Mouse (Mus musculus) CH12.LX (cell line): ENCODE measurements around the gene Tiam1. TPM values are rescaled to one million over a fixed set of nuclear protein-coding genes. Genes with fewer than 3 reads are reported as not detected.
A peak's percentile ranks its signal among the peaks of the same experiment; 100 is the strongest.

ENCODE experiments used
- DNase-seq: peaks from one replicate; pipeline ENCODE4 v3.0.0-alpha.2; 2013; ENCODE audit errors: extremely low read depth
- H3K27ac ChIP-seq: 2 replicates; pipeline ENCODE4 v1.5.1; 2012; ENCODE audit warnings: low read depth, mild to moderate bottlenecking, control low read depth, moderate library complexity; ENCODE audit not compliant: insufficient read depth
- H3K27me3 ChIP-seq: replicated peaks from 2 replicates; pipeline ENCODE3; 2012; ENCODE audit warnings: inconsistent platforms
- H3K36me3 ChIP-seq, 2 experiments: replicated peaks in 1 of 2; 2 replicates each; pipeline versions ENCODE3 to v1.6.1; 2012; ENCODE audit warnings: inconsistent platforms in 1 of 2, low read length in 1 of 2, mild to moderate bottlenecking in 1 of 2, mixed read lengths in 1 of 2, moderate library complexity in 1 of 2; ENCODE audit not compliant: control insufficient read depth in 1 of 2, insufficient read depth in 1 of 2
- H3K4me1 ChIP-seq, 2 experiments: 2 replicates each; pipeline ENCODE4 v1.6.1; 2012; ENCODE audit warnings: inconsistent platforms in 1 of 2, moderate library complexity in 1 of 2; ENCODE audit not compliant: insufficient read depth in 2 of 2, control insufficient read depth in 1 of 2
- H3K4me2 ChIP-seq: 2 replicates; pipeline ENCODE4 v1.6.1; 2012; ENCODE audit warnings: low read depth, mild to moderate bottlenecking, control low read depth; ENCODE audit not compliant: poor library complexity, insufficient read depth, severe bottlenecking
- H3K4me3 ChIP-seq, 3 experiments: fragments of 150-350 bp in 1 of 3; sonication (generic) in 1 of 3; replicated peaks in 1 of 3; 2 replicates each; pipeline versions ENCODE3 to v1.5.1; 2011 to 2012; ENCODE audit warnings: low read depth in 2 of 3, low read length in 2 of 3, mild to moderate bottlenecking in 2 of 3, moderate library complexity in 2 of 3, control low read depth in 1 of 3, improper control_type of control experiment in 1 of 3, inconsistent platforms in 1 of 3, mixed read lengths in 1 of 3; ENCODE audit not compliant: poor library complexity in 1 of 3
- H3K79me2 ChIP-seq: replicated peaks from 2 replicates; pipeline ENCODE4 v1.6.1; 2012; ENCODE audit warnings: mild to moderate bottlenecking, moderate library complexity; ENCODE audit not compliant: control insufficient read depth, poor library complexity, insufficient read depth, severe bottlenecking; ENCODE audit errors: extremely low read depth
- H3K9ac ChIP-seq: 2 replicates; pipeline ENCODE4 v1.6.1; 2012; ENCODE audit warnings: low read depth, mild to moderate bottlenecking, control low read depth, moderate library complexity; ENCODE audit not compliant: insufficient read depth
- H3K9me3 ChIP-seq: replicated peaks from 2 replicates; pipeline ENCODE3; 2012; ENCODE audit warnings: low read length, inconsistent platforms, mixed read lengths
- BHLHE40 ChIP-seq: IDR thresholded peaks from 2 replicates; pipeline ENCODE4 v1.6.1; 2011; ENCODE audit warnings: mild to moderate bottlenecking, low read depth, low read length, improper control_type of control experiment
- CTCF ChIP-seq, 2 experiments: IDR thresholded peaks in 1 of 2; conservative IDR thresholded peaks in 1 of 2; 2 replicates each; pipeline ENCODE4 v1.5.1; 2011 to 2012; ENCODE audit warnings: low read depth in 2 of 2, low read length in 2 of 2, improper control_type of control experiment in 1 of 2, inconsistent platforms in 1 of 2, mild to moderate bottlenecking in 1 of 2, moderate library complexity in 1 of 2
- EP300 ChIP-seq: IDR thresholded peaks from 2 replicates; pipeline ENCODE4 v1.6.1; 2011; ENCODE audit warnings: low read length, improper control_type of control experiment
- JUN ChIP-seq: IDR thresholded peaks from 2 replicates; pipeline ENCODE4 v1.6.1; 2011; ENCODE audit warnings: low read depth, mild to moderate bottlenecking, low read length, improper control_type of control experiment, moderate library complexity; ENCODE audit not compliant: insufficient read depth
- KAT2A ChIP-seq: IDR thresholded peaks from 2 replicates; pipeline ENCODE4 v1.6.1; 2012; ENCODE audit warnings: low read length, improper control_type of control experiment, inconsistent platforms; ENCODE audit not compliant: insufficient replicate concordance
- MAZ ChIP-seq: IDR thresholded peaks from 2 replicates; pipeline ENCODE4 v1.6.1; 2012; ENCODE audit warnings: low read depth, mild to moderate bottlenecking, inconsistent platforms, low read length, improper control_type of control experiment, moderate library complexity
- MEF2A ChIP-seq: IDR thresholded peaks from 2 replicates; pipeline ENCODE4 v1.6.1; 2014; ENCODE audit warnings: low read depth, mild to moderate bottlenecking, inconsistent platforms, low read length, improper control_type of control experiment, borderline replicate concordance
- MYC ChIP-seq: IDR thresholded peaks from 2 replicates; pipeline ENCODE4 v1.6.1; 2011; ENCODE audit warnings: low read depth, mild to moderate bottlenecking, improper control_type of control experiment, low read length
- NELFE ChIP-seq: IDR thresholded peaks from 2 replicates; pipeline ENCODE4 v1.6.1; 2011; ENCODE audit warnings: low read depth, low read length, improper control_type of control experiment
- RAD21 ChIP-seq: IDR thresholded peaks from 2 replicates; pipeline ENCODE4 v1.6.1; 2011; ENCODE audit warnings: low read depth, mild to moderate bottlenecking, low read length, improper control_type of control experiment, moderate library complexity
- SMC3 ChIP-seq: IDR thresholded peaks from 2 replicates; pipeline ENCODE4 v1.6.1; 2011; ENCODE audit warnings: low read depth, low read length, improper control_type of control experiment
- USF2 ChIP-seq: conservative IDR thresholded peaks from 2 replicates; pipeline ENCODE4 v1.6.1; 2011; ENCODE audit warnings: low read depth, low read length, improper control_type of control experiment
- ZMIZ1 ChIP-seq: IDR thresholded peaks from 2 replicates; pipeline ENCODE4 v1.6.1; 2012; ENCODE audit warnings: low read depth, mild to moderate bottlenecking, inconsistent platforms, low read length, improper control_type of control experiment
- ZNF384 ChIP-seq: IDR thresholded peaks from 2 replicates; pipeline ENCODE4 v1.6.1; 2012; ENCODE audit warnings: low read depth, low read length, improper control_type of control experiment, inconsistent platforms
- dilution Hi-C: fragments of 300-500 bp; cut with MboI; formaldehyde crosslinking; loops from 2 replicates; pipeline ENCODE4 v1.14.3; 2020; ENCODE audit warnings: low sequenced_read_pairs; ENCODE audit not compliant: extremely low pct_unique_long_range_greater_than_20kb, extremely low pct_ligation_motif_present
- in situ Hi-C: fragments of 300-500 bp; cut with MboI; formaldehyde crosslinking; loops from 3 replicates; pipeline ENCODE4 v1.14.3; 2019; ENCODE audit warnings: low sequenced_read_pairs, low pct_ligation_motif_present, low pct_unique_long_range_greater_than_20kb, mixed read lengths
- polyA plus RNA-seq: library from polyadenylated mRNA; unstranded; fragments of >175 nt; gene quantifications from 2 replicates; pipeline ENCODE4 v1.2.1, GENCODE M21; 2012; ENCODE audit warnings: low read depth; ENCODE audit not compliant: insufficient read length
- total RNA-seq, 2 experiments: library from RNA; depleted of rRNA; stranded (reverse); fragments of 300-350 nt in 1 of 2; fragments of >200 nt in 1 of 2; gene quantifications; 2 replicates each; pipeline ENCODE4 v1.2.3; 2012 to 2014

Gene Tiam1
- total and polyA plus RNA-seq, 3 experiments: 0.03 to 0.40 (median 0.04) TPM

GRCm38 (mm10) chr16:89896392-89896791, 247.2 kb downstream of the Tiam1 start:
- DNase-seq: peak; percentile 34
- in situ Hi-C loops (no loop called here), dilution Hi-C loops (no loop called here)
- Histone ChIP-seq H3K4me3 (no peak overlapping the region), H3K27me3 (no peaks in the 10 kb centered on the region), H3K4me1 (peaks cover 0 to 8% of the 10 kb centered on the region in 2 experiments; a peak in 1 of 4 replicates), H3K79me2 (no peaks in the 10 kb centered on the region), H3K36me3 (no peaks in the 10 kb centered on the region), H3K27ac (no peak overlapping the region), H3K9ac (no peak overlapping the region), H3K4me2 (no peak overlapping the region), H3K9me3 (peaks cover 46% of the 10 kb centered on the region)
- no peak for TF ChIP-seq EP300
- peak; percentile 62 to 66; a peak in 3 of 4 replicates for TF ChIP-seq CTCF (conservative IDR thresholded peaks at IDR 0.05 in 1 of 2, IDR thresholded peaks at IDR 0.05 in 1 of 2; ENCODE audit: low read depth in 2 of 2, low read length in 2 of 2)
- TF ChIP-seq BHLHE40: no peak
- peak; percentile 58 for TF ChIP-seq SMC3
- TF ChIP-seq RAD21: peak; percentile 57

GRCm38 (mm10) chr16:89895283-89895682, 248.3 kb downstream of the Tiam1 start:
- no peak for DNase-seq
- Histone ChIP-seq H3K4me3 (no peak overlapping the region), H3K27me3 (no peaks in the 10 kb centered on the region), H3K9me3 (peaks cover 51% of the 10 kb centered on the region), H3K4me1 (peaks cover 0 to 8% of the 10 kb centered on the region in 2 experiments; a peak in 1 of 4 replicates), H3K27ac (no peak overlapping the region), H3K4me2 (no peak overlapping the region), H3K79me2 (no peaks in the 10 kb centered on the region), H3K9ac (no peak overlapping the region), H3K36me3 (no peaks in the 10 kb centered on the region)
- in situ Hi-C loops (no loop called here), dilution Hi-C loops (no loop called here)
- TF ChIP-seq RAD21 (no peak), ZMIZ1 (no peak), USF2 (no peak)

- H3K9me3 ChIP-seq: peaks cover 56% of the 10 kb centered on the region
- no peaks in the 10 kb centered on the region for H3K79me2 ChIP-seq
- no peak overlapping the region for H3K4me3 ChIP-seq
- DNase-seq: no peak
- H3K27me3 ChIP-seq: no peaks in the 10 kb centered on the region
- H3K27ac ChIP-seq: no peak overlapping the region
- TF ChIP-seq MAZ (no peak), ZNF384 (no peak), KAT2A (no peak), JUN (no peak), MEF2A (no peak), MYC (no peak), NELFE (no peak)
- H3K4me2 ChIP-seq: no peak overlapping the region
- peaks cover 0 to 8% of the 10 kb centered on the region in 2 experiments; a peak in 1 of 4 replicates for H3K4me1 ChIP-seq
- in situ Hi-C loops: no loop called here
- H3K9ac ChIP-seq: no peak overlapping the region
- dilution Hi-C loops: no loop called here
- no peaks in the 10 kb centered on the region for H3K36me3 ChIP-seq
These were observed 248.8 kb downstream of the Tiam1 start for GRCm38 (mm10) chr16:89894816-89895215.
